Mouse (Mus musculus) embryo, embryonic 11.5 days (tissue): Measurements from ENCODE around the gene Tnrc6c.

ENCODE experiments used
- DNase-seq: peaks from one replicate; pipeline ENCODE4 v3.0.0-alpha.2; 2012; ENCODE audit warnings: low read depth, low spot score

The Tnrc6c gene

GRCm38 (mm10) chr11:117638386-117638785 lies 15.7 kb upstream of the Tnrc6c start:
- no peak for DNase-seq

GRCm38 (mm10) chr11:117638809-117639208 lies 15.3 kb upstream of the Tnrc6c start:
- no peak for DNase-seq

GRCm38 (mm10) chr11:117639331-117639970 lies 14.6 kb upstream of the Tnrc6c start:
- DNase-seq: no peak

GRCm38 (mm10) chr11:117642181-117642580 lies 11.9 kb upstream of the Tnrc6c start:
- no peak for DNase-seq

- no peak for DNase-seq
These were observed 10.8 kb upstream of the Tnrc6c start for GRCm38 (mm10) chr11:117643240-117643639.

- DNase-seq: no peak
These were observed 7.3 kb upstream of the Tnrc6c start for GRCm38 (mm10) chr11:117646786-117647185.

GRCm38 (mm10) chr11:117648005-117648404 lies 6.1 kb upstream of the Tnrc6c start:
- no peak for DNase-seq

GRCm38 (mm10) chr11:117650721-117651644 lies 3.1 kb upstream of the Tnrc6c start:
- no peak for DNase-seq

- no peak for DNase-seq
These were observed 1.2 kb upstream of the Tnrc6c start for GRCm38 (mm10) chr11:117652907-117653306.

- peak; percentile 99 for DNase-seq
These were observed 363 bp downstream of the Tnrc6c start for GRCm38 (mm10) chr11:117654380-117654924.

- DNase-seq: no peak
These were observed 824 bp downstream of the Tnrc6c start for GRCm38 (mm10) chr11:117654934-117655291.

GRCm38 (mm10) chr11:117655292-117656076 lies 1.4 kb downstream of the Tnrc6c start:
- DNase-seq: peak; percentile 40

GRCm38 (mm10) chr11:117656077-117656401 lies 1.9 kb downstream of the Tnrc6c start:
- no peak for DNase-seq

GRCm38 (mm10) chr11:117658974-117659373 lies 4.9 kb downstream of the Tnrc6c start:
- no peak for DNase-seq

- DNase-seq: no peak
These were observed 9.1 kb downstream of the Tnrc6c start for GRCm38 (mm10) chr11:117663036-117663809.

GRCm38 (mm10) chr11:117663810-117664139 lies 9.7 kb downstream of the Tnrc6c start:
- no peak for DNase-seq

- no peak for DNase-seq
These were observed 11.1 kb downstream of the Tnrc6c start for GRCm38 (mm10) chr11:117665189-117665588.

GRCm38 (mm10) chr11:117666563-117666962 lies 12.5 kb downstream of the Tnrc6c start:
- no peak for DNase-seq

- no peak for DNase-seq
These were observed 13.1 kb downstream of the Tnrc6c start for GRCm38 (mm10) chr11:117667152-117667551.

- DNase-seq: no peak
These were observed 13.7 kb downstream of the Tnrc6c start for GRCm38 (mm10) chr11:117667825-117668224.

GRCm38 (mm10) chr11:117671626-117672025 lies 17.5 kb downstream of the Tnrc6c start:
- no peak for DNase-seq
